Mouse (Mus musculus) heart, adult 2 months (tissue): ENCODE results near the gene Stard13.

Experiments
- CTCF ChIP-seq: fragments of 200-600 bp; IDR thresholded peaks from 2 replicates; pipeline ENCODE4 v1.8.1; 2022; ENCODE audit warnings: antibody characterized with exemption, mild to moderate bottlenecking, moderate library complexity
- POLR2A ChIP-seq: fragments of 200-500 bp; IDR thresholded peaks from 2 replicates; pipeline ENCODE4 v1.6.1; 2011; ENCODE audit warnings: mild to moderate bottlenecking, low read depth, low read length, control low read depth; ENCODE audit not compliant: insufficient read depth

DNA sequence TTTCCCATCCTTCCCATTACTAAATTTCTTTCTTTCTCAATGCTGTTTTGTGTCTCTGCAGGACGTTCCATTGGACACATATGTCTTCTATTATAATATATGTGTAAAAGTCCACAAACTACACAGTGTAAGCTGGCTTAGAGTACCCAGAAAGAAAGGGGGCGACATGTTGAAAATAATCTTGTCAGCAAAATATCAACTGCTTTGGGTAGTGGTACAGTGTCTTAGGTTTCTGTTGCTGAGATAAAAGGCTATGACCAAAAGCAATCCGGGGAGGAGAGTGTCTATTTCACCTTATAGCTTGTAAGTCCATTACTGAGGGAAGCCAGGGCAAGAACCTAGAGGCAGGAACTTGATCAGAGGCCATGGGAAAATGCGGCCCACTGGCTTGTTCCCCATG lies 99.4 kb downstream of the Stard13 start:
- TF ChIP-seq CTCF (no peak), POLR2A (no peak)
